Mouse (Mus musculus) kidney, adult 2 months (tissue): ENCODE measurements at regions not wholly inside any gene's neighbourhood (a gene's known extent, or its start where the extent isn't known, plus 50 kb on each side); places are given as distances from the start of the nearest gene placed in this dataset.

ENCODE experiments used
- CTCF ChIP-seq: fragments of 200-500 bp; conservative IDR thresholded peaks from 2 replicates; pipeline ENCODE4 v1.5.1; 2011; ENCODE audit warnings: low read depth, mild to moderate bottlenecking, control low read depth, low read length, moderate library complexity, mixed read lengths; ENCODE audit not compliant: insufficient read depth, insufficient read length
- POLR2A ChIP-seq: fragments of 200-500 bp; IDR thresholded peaks from one replicate; pipeline ENCODE4 v1.6.1; 2011; ENCODE audit warnings: low read depth, low read length, control low read depth

DNA sequence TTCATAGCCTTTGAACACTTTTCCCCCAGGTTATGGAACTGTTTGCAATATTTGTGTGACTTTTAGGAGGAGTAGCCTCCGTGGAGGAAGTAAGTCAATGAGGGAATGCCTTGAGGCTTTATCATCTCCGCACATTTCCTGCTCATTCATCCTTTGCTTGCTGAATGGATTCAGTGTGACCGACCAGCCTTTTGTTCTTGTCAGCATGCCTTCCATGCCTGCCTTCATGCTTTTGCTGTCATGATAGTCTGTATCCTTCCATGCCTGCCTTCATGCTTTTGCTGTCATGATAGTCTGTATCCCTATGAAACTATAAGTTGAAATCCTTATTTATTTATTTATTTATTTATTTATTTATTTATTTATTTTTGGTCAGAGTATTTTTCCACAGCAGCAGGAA lies 87.8 kb upstream of the Rorb start:
- TF ChIP-seq CTCF (no peak), POLR2A (no peak)
